Mouse (Mus musculus): ENCODE results near the gene Frem2.

GRCm38 (mm10) chr3:53466481-53466880 lies 190.7 kb downstream of the Frem2 start:
- TF ChIP-seq CTCF (IDR thresholded peaks at IDR 0.05; ENCODE audit: borderline replicate concordance, control insufficient read depth, extremely low read depth, insufficient read depth, low read length, poor library complexity) (no peak), POLR2A (IDR thresholded peaks at IDR 0.05; ENCODE audit: control insufficient read depth, extremely low read depth, insufficient read depth, low read length, poor library complexity) (no peak)
